Mouse (Mus musculus) intestine, postnatal 0 days (tissue): Measurements from ENCODE around the gene Tppp2. TPM values are rescaled to one million over a fixed set of nuclear protein-coding genes. Genes with fewer than 3 reads are reported as not detected.
A peak's percentile ranks its signal among the peaks of the same experiment; 100 is the strongest.

Experiments used
- ATAC-seq: fragments of 200-750 bp; cut with Nextera tagmentation; 2 replicates; pipeline ENCODE4 v1.8.0; 2017; ENCODE audit warnings: mild to moderate bottlenecking, moderate TSS enrichment, moderate library complexity
- H3K27ac ChIP-seq: fragments of 300-500 bp; sonication (generic); 2 replicates; pipeline ENCODE4 v1.5.1; 2014; ENCODE audit warnings: mild to moderate bottlenecking, low read depth, low read length, moderate library complexity
- H3K27me3 ChIP-seq: fragments of 300-500 bp; sonication (generic); replicated peaks from 2 replicates; pipeline ENCODE4 v1.6.1; 2014; ENCODE audit warnings: low read length, mixed read lengths; ENCODE audit not compliant: control insufficient read depth, insufficient read depth
- H3K36me3 ChIP-seq: fragments of 300-500 bp; sonication (generic); 2 replicates; pipeline ENCODE4 v1.6.1; 2014; ENCODE audit warnings: mild to moderate bottlenecking, moderate library complexity; ENCODE audit not compliant: control insufficient read depth, insufficient read depth
- H3K4me1 ChIP-seq: fragments of 300-500 bp; sonication (generic); replicated peaks from 2 replicates; pipeline ENCODE4 v1.6.1; 2014; ENCODE audit warnings: antibody characterized with exemption, low read length, mixed read lengths; ENCODE audit not compliant: control insufficient read depth, insufficient read depth
- H3K4me2 ChIP-seq: fragments of 300-500 bp; sonication (generic); replicated peaks from 2 replicates; pipeline ENCODE4 v1.6.1; 2014; ENCODE audit warnings: low read depth, mild to moderate bottlenecking, moderate library complexity
- H3K4me3 ChIP-seq: fragments of 300-500 bp; sonication (generic); 2 replicates; pipeline ENCODE4 v1.5.1; 2014; ENCODE audit warnings: low read depth, low read length
- H3K9ac ChIP-seq: fragments of 300-500 bp; sonication (generic); 2 replicates; pipeline ENCODE4 v1.6.1; 2014; ENCODE audit warnings: mild to moderate bottlenecking, low read depth, low read length
- H3K9me3 ChIP-seq: fragments of 300-500 bp; sonication (generic); 2 replicates; pipeline ENCODE4 v1.6.1; 2016; ENCODE audit warnings: mixed run types; ENCODE audit not compliant: control insufficient read depth
- CTCF ChIP-seq: sonication (generic); IDR thresholded peaks from 2 replicates; pipeline ENCODE4 v1.5.1; 2016; ENCODE audit warnings: low read depth, mild to moderate bottlenecking, control low read depth, antibody characterized with exemption, moderate library complexity
- whole genome bisulfite sequencing: fragments of 180-500 bp; shearing (Covaris S2); extraction: QIAGEN DNeasy Blood & Tissue Kit; methylation state at CpG from one replicate; pipeline ENCODE4 v1.1.7; 2014; 5-methylcytosine and 5-hydroxymethylcytosine counted together
- polyA plus RNA-seq: library from polyadenylated mRNA; unstranded; fragments of >200 nt; fragmentation: Nextera tagmentation; extraction: Ambion mirVana; gene quantifications from 2 replicates; pipeline ENCODE4 v1.2.1, GENCODE M21; 2015

The Tppp2 gene
- polyA plus RNA-seq, 1 experiment from 2014 or later, result not detected

- H3K4me1 ChIP-seq, result no peaks in the 10 kb centered on the region
- no peak overlapping the region for H3K4me2 ChIP-seq
- ATAC-seq, result peak; percentile 75
- no peaks in the 10 kb centered on the region for H3K27me3 ChIP-seq
- no peak for TF ChIP-seq CTCF
- no peak overlapping the region for H3K4me3 ChIP-seq
- H3K36me3 ChIP-seq, result no peaks in the 10 kb centered on the region
- H3K9ac ChIP-seq, result no peak overlapping the region
- H3K27ac ChIP-seq, result peak overlapping the region; percentile 37; the same call in 1 of the 2 replicates
- WGBS, result 22% methylated on average over 10 of the region's 10 CpGs
- 0 out of 2 replicates have a peak, but pooled peaks cover 3% of the 10 kb centered on the region for H3K9me3 ChIP-seq
Observed at GRCm38 (mm10) chr14:51932092-51933020, 14.1 kb downstream of the Tppp2 start.

- Histone ChIP-seq H3K4me3 (no peak overlapping the region), H3K4me1 (no peaks in the 10 kb centered on the region), H3K27me3 (no peaks in the 10 kb centered on the region), H3K36me3 (no peaks in the 10 kb centered on the region), H3K27ac (no peak overlapping the region), H3K9me3 (0 out of 2 replicates have a peak, but pooled peaks cover 7% of the 10 kb centered on the region), H3K4me2 (no peak overlapping the region), H3K9ac (no peak overlapping the region)
- no peak for ATAC-seq
- TF ChIP-seq CTCF, result no peak
- 84% methylated on average over 9 of the region's 9 CpGs for WGBS
Observed at GRCm38 (mm10) chr14:51939005-51939404, 20.8 kb downstream of the Tppp2 start.

- 0 out of 2 replicates have a peak, but pooled peaks cover 7% of the 10 kb centered on the region for H3K9me3 ChIP-seq
- H3K27me3 ChIP-seq, result no peaks in the 10 kb centered on the region
- WGBS, result 35% methylated on average over 8 of the region's 8 CpGs
- no peak overlapping the region for H3K27ac ChIP-seq
- no peak overlapping the region for H3K9ac ChIP-seq
- peak; percentile 53; the same call in 1 of the 2 replicates for ATAC-seq
- no peak overlapping the region for H3K4me3 ChIP-seq
- 0 out of 2 replicates have a peak overlapping the region, but pooled peaks have one; percentile 22 for H3K4me2 ChIP-seq
- no peaks in the 10 kb centered on the region for H3K36me3 ChIP-seq
- TF ChIP-seq CTCF, result no peak
- H3K4me1 ChIP-seq, result no peaks in the 10 kb centered on the region
Observed at GRCm38 (mm10) chr14:51940944-51941560, 22.8 kb downstream of the Tppp2 start.

GRCm38 (mm10) chr14:51941577-51941976, 23.4 kb downstream of the Tppp2 start:
- H3K27me3 ChIP-seq, result no peaks in the 10 kb centered on the region
- no peak for TF ChIP-seq CTCF
- H3K9me3 ChIP-seq, result 0 out of 2 replicates have a peak, but pooled peaks cover 4% of the 10 kb centered on the region
- no peaks in the 10 kb centered on the region for H3K36me3 ChIP-seq
- 62% methylated on average over 9 of the region's 9 CpGs for WGBS
- H3K9ac ChIP-seq, result no peak overlapping the region
- H3K4me2 ChIP-seq, result 0 out of 2 replicates have a peak overlapping the region, but pooled peaks have one; percentile 22
- H3K4me1 ChIP-seq, result no peaks in the 10 kb centered on the region
- no peak overlapping the region for H3K4me3 ChIP-seq
- ATAC-seq, result no peak
- no peak overlapping the region for H3K27ac ChIP-seq

- H3K27ac ChIP-seq, result no peak overlapping the region
- WGBS, result 68% methylated on average over 7 of the region's 7 CpGs
Observed at GRCm38 (mm10) chr14:51942236-51942635, 24.0 kb downstream of the Tppp2 start.

GRCm38 (mm10) chr14:51943336-51943735, 25.1 kb downstream of the Tppp2 start:
- Histone ChIP-seq H3K9ac (no peak overlapping the region), H3K4me2 (no peak overlapping the region), H3K4me1 (no peaks in the 10 kb centered on the region), H3K9me3 (0 out of 2 replicates have a peak, but pooled peaks cover 3% of the 10 kb centered on the region), H3K27ac (no peak overlapping the region), H3K27me3 (no peaks in the 10 kb centered on the region), H3K4me3 (no peak overlapping the region), H3K36me3 (no peaks in the 10 kb centered on the region)
- TF ChIP-seq CTCF, result no peak
- no peak for ATAC-seq
- WGBS, result 72% methylated on average over 6 of the region's 6 CpGs

More at GRCm38 (mm10) chr14:51942236-51942635, 24.0 kb downstream of the Tppp2 start:
- Histone ChIP-seq H3K4me2 (no peak overlapping the region), H3K36me3 (no peaks in the 10 kb centered on the region), H3K27me3 (no peaks in the 10 kb centered on the region), H3K4me3 (no peak overlapping the region), H3K9ac (no peak overlapping the region), H3K4me1 (no peaks in the 10 kb centered on the region), H3K9me3 (0 out of 2 replicates have a peak, but pooled peaks cover 4% of the 10 kb centered on the region)
- ATAC-seq, result no peak
- no peak for TF ChIP-seq CTCF
